ENCODE assay signal across 8 mouse cellular contexts in genomic region chr1:120032804-120033468, GRCm38 (mm10). TPM values are rescaled to one million over a fixed set of nuclear protein-coding genes. Genes with fewer than 3 reads are reported as not detected.
A peak's percentile ranks its signal among the peaks of the same experiment; 100 is the strongest.
DNase-seq lines count a peak whose midpoint lies in the region; ATAC-seq lines count a peak whose summit lies in the region.

No protein-coding gene starts in this region.

- intact Hi-C loops in gastrocnemius, postnatal 14 days (cut with DNase I; ENCODE audit: low total_unique reads), result loop anchor here (5.0 to 10.0 kb wide), 2 partner anchors 59 to 122 kb away; no protein-coding TSS in a partner anchor

- peak; percentile 95 for ATAC-seq in inflammation-experienced regulatory T-cells, adult 6 months
- ATAC-seq in megakaryocyte progenitor cell, adult 5-6 weeks (replicated peaks; ENCODE audit: poor library complexity), result peak; percentile 95

- DNase-seq in adipocyte (ENCODE audit: low spot score), result peak; percentile 88
- DNase-seq in embryo, embryonic 10 days (ENCODE audit: low spot score), result peak; percentile 89
- peak; percentile 86 for DNase-seq in gastrocnemius, postnatal 14 days
- DNase-seq in left cerebral cortex, adult 8-10 months (ENCODE audit: low spot score in 2 of 2), result peak; percentile 30 to 64
- DNase-seq in right cerebral cortex, postnatal 14 days, result peak; percentile 83
- peak; percentile 86 for DNase-seq in urinary bladder, postnatal 14 days (ENCODE audit: low spot score)

RNA-seq across cellular contexts. Expression of gene Sctr, which starts 26.2 kb away (rescaled TPM):
- total RNA-seq in gastrocnemius, postnatal 14 days (2021), result 1 to 10 TPM; 2.0 to 2.3 TPM
- polyA plus RNA-seq in inflammation-experienced regulatory T-cells, adult 6 months (2017; shearing (Covaris generic)), result not detected
- total RNA-seq in left cerebral cortex, adult 8-10 months (2022), result under 1 TPM in 2 of 4 experiments, not detected in 2; 0.52 to 0.63 TPM
- total RNA-seq in megakaryocyte progenitor cell, adult 5-6 weeks (2015), result not detected in 2 replicates
- total RNA-seq in megakaryocyte progenitor cell, adult 5-6 weeks (2017), result not detected in 2 replicates

RNA-seq across cellular contexts. Expression of gene Cfap221, which starts 35.9 kb away (rescaled TPM):
- total RNA-seq in gastrocnemius, postnatal 14 days (2021), result not detected
- not detected for polyA plus RNA-seq in inflammation-experienced regulatory T-cells, adult 6 months (2017; shearing (Covaris generic))
- total RNA-seq in left cerebral cortex, adult 8-10 months (2022), result under 1 TPM; 0.33 to 0.63 (median 0.53) TPM
- not detected in 2 replicates for total RNA-seq in megakaryocyte progenitor cell, adult 5-6 weeks (2015)
- total RNA-seq in megakaryocyte progenitor cell, adult 5-6 weeks (2017), result not detected in 2 replicates

RNA-seq across cellular contexts. Expression of gene Tmem37, which starts 40.9 kb away (rescaled TPM):
- 1 to 10 TPM; 7.7 to 9.2 TPM for total RNA-seq in gastrocnemius, postnatal 14 days (2021)
- 1 to 10 TPM in 1 of 3 experiments, under 1 TPM in 2; 0.86 to 4.5 (median 0.91) TPM for polyA plus RNA-seq in inflammation-experienced regulatory T-cells, adult 6 months (2017; shearing (Covaris generic))
- 1 to 10 TPM; 1.3 to 2.6 (median 2.2) TPM for total RNA-seq in left cerebral cortex, adult 8-10 months (2022)
- total RNA-seq in megakaryocyte progenitor cell, adult 5-6 weeks (2015), result 0.12 TPM in 1 of 2 replicates, not detected in the other
- total RNA-seq in megakaryocyte progenitor cell, adult 5-6 weeks (2017), result 0.46 TPM in 1 of 2 replicates, not detected in the other

Comparison
In these comparisons a context has a peak if more than half of its experiments do, and no peak if none do; other contexts are left out.
1. Peak in every context shown above with its lines: DNase-seq and ATAC-seq.